Mouse (Mus musculus) ES-Bruce4 (cell line): ENCODE measurements around the gene Gm19684. TPM values are rescaled to one million over a fixed set of nuclear protein-coding genes. Genes with fewer than 3 reads are reported as not detected.
"Not testable (repeated sequence)": the region's sequence is repeated elsewhere in the genome, so short reads cannot be mapped to it uniquely, and the experiment has no call there.

Experiments
- H3K27ac ChIP-seq: 2 replicates; pipeline ENCODE4 v1.5.1; 2012; ENCODE audit warnings: low read length, inconsistent platforms; ENCODE audit not compliant: insufficient read depth
- H3K27me3 ChIP-seq: 2 replicates; pipeline ENCODE4 v1.6.1; 2012; ENCODE audit warnings: mild to moderate bottlenecking, low read length, inconsistent platforms; ENCODE audit not compliant: control insufficient read depth, poor library complexity, insufficient read depth, severe bottlenecking
- H3K36me3 ChIP-seq: 2 replicates; pipeline ENCODE4 v1.6.1; 2012; ENCODE audit warnings: inconsistent platforms, mild to moderate bottlenecking, low read length, moderate library complexity; ENCODE audit not compliant: control insufficient read depth, poor library complexity, insufficient read depth, severe bottlenecking
- H3K4me1 ChIP-seq: one replicate; pipeline ENCODE4 v1.8.1; 2011; ENCODE audit warnings: low read length; ENCODE audit not compliant: control insufficient read depth, insufficient read depth
- H3K4me3 ChIP-seq: 2 replicates; pipeline ENCODE4 v1.5.1; 2011; ENCODE audit warnings: low read depth, mild to moderate bottlenecking, low read length
- H3K9ac ChIP-seq: 2 replicates; pipeline ENCODE4 v1.6.1; 2012; ENCODE audit warnings: low read depth, mild to moderate bottlenecking, inconsistent platforms; ENCODE audit not compliant: poor library complexity, severe bottlenecking
- H3K9me3 ChIP-seq: replicated peaks from 2 replicates; pipeline ENCODE4 v1.6.1; 2012; ENCODE audit warnings: mild to moderate bottlenecking, low read length, inconsistent platforms; ENCODE audit not compliant: control insufficient read depth, poor library complexity, insufficient read depth, severe bottlenecking
- CTCF ChIP-seq: IDR thresholded peaks from one replicate; pipeline ENCODE4 v1.8.1; 2011; ENCODE audit warnings: low read depth, low read length
- EP300 ChIP-seq: IDR thresholded peaks from 2 replicates; pipeline ENCODE4 v1.6.1; 2011; ENCODE audit warnings: low read depth, low read length; ENCODE audit not compliant: insufficient read depth
- POLR2A ChIP-seq: IDR thresholded peaks from one replicate; pipeline ENCODE4 v1.8.1; 2011; ENCODE audit warnings: low read length; ENCODE audit not compliant: insufficient read depth
- polyA plus RNA-seq: library from polyadenylated mRNA; stranded (reverse); fragments of >200 nt; gene quantifications from 2 replicates; pipeline ENCODE4 v1.2.4, GENCODE M21; 2011; ENCODE audit warnings: low read depth; ENCODE audit not compliant: missing spikeins, insufficient read depth, insufficient read length

Gene Gm19684
- polyA plus RNA-seq, 1 experiment = not detected

GRCm38 (mm10) chr17:36093936-36094335 lies 27.5 kb upstream of the Gm19684 start:
- Histone ChIP-seq H3K36me3 (no peaks in the 10 kb centered on the region), H3K4me1 (no peaks in the 10 kb centered on the region), H3K9ac (no peak overlapping the region), H3K9me3 (no peaks in the 10 kb centered on the region), H3K27me3 (no peaks in the 10 kb centered on the region), H3K27ac (no peak overlapping the region), H3K4me3 (no peak overlapping the region)
- no peak for TF ChIP-seq CTCF
- TF ChIP-seq POLR2A = no peak
- TF ChIP-seq EP300 = no peak

GRCm38 (mm10) chr17:36099603-36100002 lies 21.9 kb upstream of the Gm19684 start:
- not testable (repeated sequence) for H3K27ac ChIP-seq, H3K9ac ChIP-seq, H3K4me1 ChIP-seq, H3K36me3 ChIP-seq, H3K4me3 ChIP-seq, H3K9me3 ChIP-seq, H3K27me3 ChIP-seq

- not testable (repeated sequence) for H3K36me3 ChIP-seq, H3K27ac ChIP-seq, H3K9ac ChIP-seq, H3K9me3 ChIP-seq, H3K4me3 ChIP-seq, H3K27me3 ChIP-seq, H3K4me1 ChIP-seq
These were observed 19.4 kb upstream of the Gm19684 start for GRCm38 (mm10) chr17:36102091-36102490.

GRCm38 (mm10) chr17:36110129-36110528 lies 11.3 kb upstream of the Gm19684 start:
- not testable (repeated sequence) for H3K9me3 ChIP-seq, H3K4me1 ChIP-seq, H3K27me3 ChIP-seq, H3K4me3 ChIP-seq, H3K27ac ChIP-seq, H3K36me3 ChIP-seq
- peak overlapping the region; percentile 37; the same call in 1 of the 2 replicates for H3K9ac ChIP-seq

GRCm38 (mm10) chr17:36110641-36111509 lies 10.6 kb upstream of the Gm19684 start:
- H3K9ac ChIP-seq = peak overlapping the region; percentile 37
- H3K4me3 ChIP-seq = peak overlapping the region; percentile 73
- not testable (repeated sequence) for H3K4me1 ChIP-seq, H3K9me3 ChIP-seq, H3K27ac ChIP-seq, H3K36me3 ChIP-seq, H3K27me3 ChIP-seq
- peak; percentile 18 for TF ChIP-seq CTCF

GRCm38 (mm10) chr17:36111510-36111868 lies 10.0 kb upstream of the Gm19684 start:
- H3K4me3 ChIP-seq = peak overlapping the region; percentile 73
- H3K9ac ChIP-seq = peak overlapping the region; percentile 37

More at GRCm38 (mm10) chr17:36111510-36111868, 10.0 kb upstream of the Gm19684 start:
- H3K36me3 ChIP-seq, H3K4me1 ChIP-seq, H3K27ac ChIP-seq, H3K9me3 ChIP-seq, H3K27me3 ChIP-seq: not testable (repeated sequence)
